Mouse (Mus musculus) heart, embryonic 10.5 days (tissue): ENCODE results near the gene Ptpn12. TPM values are rescaled to one million over a fixed set of nuclear protein-coding genes. Genes with fewer than 3 reads are reported as not detected.

Source experiments
- DNase-seq: peaks from one replicate; pipeline ENCODE4 v3.0.0-alpha.2; 2017; ENCODE audit warnings: low spot score
- H3K27ac ChIP-seq: fragments of 300-500 bp; sonication (generic); 2 replicates; pipeline ENCODE4 v1.5.1; 2016; ENCODE audit warnings: mild to moderate bottlenecking
- H3K27me3 ChIP-seq: fragments of 300-500 bp; sonication (generic); 2 replicates; pipeline ENCODE4 v1.6.1; 2016; ENCODE audit warnings: mild to moderate bottlenecking; ENCODE audit not compliant: poor library complexity, insufficient read depth, severe bottlenecking
- H3K36me3 ChIP-seq: fragments of 300-500 bp; sonication (generic); 2 replicates; pipeline ENCODE4 v1.6.1; 2016; ENCODE audit warnings: mild to moderate bottlenecking, moderate library complexity
- H3K4me1 ChIP-seq: fragments of 300-500 bp; sonication (generic); 2 replicates; pipeline ENCODE4 v1.6.1; 2016; ENCODE audit warnings: mild to moderate bottlenecking
- H3K4me3 ChIP-seq: fragments of 300-500 bp; sonication (generic); 2 replicates; pipeline ENCODE4 v1.5.1; 2016; ENCODE audit warnings: mild to moderate bottlenecking, moderate library complexity
- H3K9me3 ChIP-seq: fragments of 300-500 bp; sonication (generic); 2 replicates; pipeline ENCODE4 v1.6.1; 2016; ENCODE audit warnings: mild to moderate bottlenecking, moderate library complexity
- WGBS: fragments of 180-500 bp; shearing (Covaris S2); methylation state at CpG from one replicate; pipeline ENCODE4 v1.1.7; 2016; 5-methylcytosine and 5-hydroxymethylcytosine counted together
- polyA plus RNA-seq: library from polyadenylated mRNA; unstranded; fragments of >200 nt; fragmentation: Nextera tagmentation; extraction: Ambion mirVana; gene quantifications from 2 replicates; pipeline ENCODE4 v1.2.1, GENCODE M21; 2016

Ptpn12 gene
- polyA plus RNA-seq = 13.7 and 19.9 TPM in 2 replicates

DNA sequence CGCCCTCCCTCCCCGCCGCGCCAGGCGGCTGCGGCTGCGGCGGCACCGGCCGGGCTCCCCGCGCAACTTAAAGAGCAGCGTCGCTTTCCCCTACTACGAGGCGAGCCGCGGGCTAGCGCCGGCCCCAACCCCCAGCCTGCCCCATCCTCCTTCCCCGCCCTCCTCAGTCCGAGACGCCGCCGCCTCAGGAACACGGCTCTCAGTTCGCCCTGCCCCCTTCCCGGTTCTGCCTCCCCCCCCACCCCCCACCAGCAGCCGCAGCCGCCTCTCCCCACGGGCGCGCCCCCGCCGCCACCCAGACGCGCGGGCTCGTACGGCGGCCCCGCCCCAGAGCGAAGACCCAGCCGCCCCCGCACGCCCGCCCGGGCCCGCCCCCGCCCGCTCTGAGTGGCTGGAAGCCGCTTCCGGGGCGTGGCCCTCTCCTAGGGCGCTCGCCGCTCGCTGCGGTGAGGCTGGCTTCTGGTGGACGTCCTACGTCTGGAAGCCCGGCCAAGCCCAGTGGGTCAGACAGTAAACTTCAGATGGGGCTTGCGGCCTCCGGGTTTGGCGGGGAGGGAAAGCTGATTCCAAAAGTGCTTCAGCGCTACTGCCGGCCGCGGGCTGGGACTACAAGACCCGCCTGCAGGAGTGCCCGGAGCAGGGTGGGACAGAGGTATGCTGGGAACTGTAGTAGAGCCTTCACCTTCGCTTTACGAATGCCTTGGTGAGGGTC, at the start of gene Ptpn12:
TSS of gene Ptpn12 (minus strand) at position 92 of the 712 bp plus-strand sequence.
- Histone ChIP-seq H3K9me3 (no peaks in the 10 kb centered on the region), H3K4me1 (peaks cover 8% of the 10 kb centered on the region), H3K27ac (peak within 1 kb of the TSS; percentile 97), H3K27me3 (no peaks in the 10 kb centered on the region), H3K4me3 (peak within 1 kb of the TSS; percentile 82), H3K36me3 (no peaks in the 10 kb centered on the region)
- peak; percentile 98 for DNase-seq
- under 1% methylated on average over 65 of the region's 73 CpGs for WGBS

DNA sequence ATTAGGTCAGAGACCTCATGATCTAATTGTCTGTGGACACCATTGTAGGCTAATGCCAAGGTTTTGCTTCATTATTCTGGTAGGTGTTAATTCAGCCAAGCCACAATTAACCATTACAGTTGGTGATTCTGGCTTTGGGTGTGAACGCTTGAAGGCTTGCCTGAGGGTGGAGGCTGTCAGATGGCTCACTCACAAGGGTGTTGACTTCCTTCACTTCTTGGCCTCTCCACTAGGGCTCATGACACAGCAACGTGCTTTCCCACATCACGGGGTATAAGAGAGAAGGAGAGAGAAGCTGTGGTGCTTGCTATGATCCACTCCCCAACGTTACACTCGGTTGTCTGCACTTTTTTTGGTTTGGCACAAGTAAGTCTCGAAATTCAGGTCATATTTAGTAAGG, 35.5 kb upstream of the Ptpn12 start:
- H3K4me1 ChIP-seq = 0 out of 2 replicates have a peak, but pooled peaks cover 4% of the 10 kb centered on the region
- H3K27me3 ChIP-seq = no peaks in the 10 kb centered on the region
- DNase-seq = no peak
- no peaks in the 10 kb centered on the region for H3K9me3 ChIP-seq
- H3K36me3 ChIP-seq = no peaks in the 10 kb centered on the region
- H3K4me3 ChIP-seq = no peak overlapping the region
- H3K27ac ChIP-seq = no peak overlapping the region
- WGBS = 79% methylated on average over 6 of the region's 6 CpGs

DNA sequence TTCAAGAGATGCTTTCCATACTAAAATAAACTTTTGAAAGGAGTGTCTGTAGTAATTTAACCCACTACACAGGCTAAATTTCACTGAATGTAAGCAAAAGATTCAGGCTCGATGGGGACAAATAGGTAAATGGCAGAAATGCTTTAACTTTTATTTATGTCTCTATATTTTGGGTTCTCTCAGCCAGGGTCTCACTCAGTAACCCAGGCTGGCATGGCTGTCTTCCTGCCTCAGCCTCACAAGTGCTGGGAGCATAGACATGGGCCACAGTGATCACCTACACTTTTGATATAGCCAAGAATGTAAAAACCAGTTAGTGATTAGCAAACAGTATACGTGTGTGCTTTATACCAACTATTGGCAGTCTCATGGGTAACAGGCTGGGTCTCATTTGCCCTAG, 1.5 kb upstream of the Ptpn12 start:
- Histone ChIP-seq H3K9me3 (no peaks in the 10 kb centered on the region), H3K4me1 (peaks cover 5% of the 10 kb centered on the region), H3K36me3 (no peaks in the 10 kb centered on the region), H3K4me3 (peak overlapping the region; percentile 82; the same call in 1 of the 2 replicates), H3K27me3 (no peaks in the 10 kb centered on the region), H3K27ac (no peak overlapping the region)
- no peak for DNase-seq
- 78% methylated on average over 2 of the region's 2 CpGs for WGBS

DNA sequence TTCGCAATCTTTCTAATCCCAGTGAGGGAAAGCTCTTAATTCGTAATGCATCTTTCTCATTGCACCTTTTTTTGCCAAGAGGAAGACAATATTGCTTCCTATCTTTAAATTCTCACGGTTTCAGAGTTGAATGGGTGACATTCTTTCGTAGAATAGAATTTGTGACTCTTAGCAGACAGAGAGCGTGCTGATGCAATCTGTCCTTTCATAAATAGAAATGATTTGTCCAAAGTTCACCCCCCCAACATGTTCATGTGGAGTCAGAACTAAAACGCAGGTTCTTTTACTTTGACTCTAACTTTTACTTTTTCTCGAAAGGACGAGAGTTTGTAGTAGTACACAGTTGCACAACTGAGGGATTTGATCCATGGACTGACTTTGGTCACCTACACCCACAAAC, 884 bp upstream of the Ptpn12 start:
- no peak for DNase-seq
- Histone ChIP-seq H3K9me3 (no peaks in the 10 kb centered on the region), H3K36me3 (no peaks in the 10 kb centered on the region), H3K27ac (peak overlapping the region; percentile 97), H3K27me3 (no peaks in the 10 kb centered on the region), H3K4me1 (peaks cover 5% of the 10 kb centered on the region), H3K4me3 (peak overlapping the region; percentile 82)
- WGBS = 11% methylated on average over 8 of the region's 8 CpGs

DNA sequence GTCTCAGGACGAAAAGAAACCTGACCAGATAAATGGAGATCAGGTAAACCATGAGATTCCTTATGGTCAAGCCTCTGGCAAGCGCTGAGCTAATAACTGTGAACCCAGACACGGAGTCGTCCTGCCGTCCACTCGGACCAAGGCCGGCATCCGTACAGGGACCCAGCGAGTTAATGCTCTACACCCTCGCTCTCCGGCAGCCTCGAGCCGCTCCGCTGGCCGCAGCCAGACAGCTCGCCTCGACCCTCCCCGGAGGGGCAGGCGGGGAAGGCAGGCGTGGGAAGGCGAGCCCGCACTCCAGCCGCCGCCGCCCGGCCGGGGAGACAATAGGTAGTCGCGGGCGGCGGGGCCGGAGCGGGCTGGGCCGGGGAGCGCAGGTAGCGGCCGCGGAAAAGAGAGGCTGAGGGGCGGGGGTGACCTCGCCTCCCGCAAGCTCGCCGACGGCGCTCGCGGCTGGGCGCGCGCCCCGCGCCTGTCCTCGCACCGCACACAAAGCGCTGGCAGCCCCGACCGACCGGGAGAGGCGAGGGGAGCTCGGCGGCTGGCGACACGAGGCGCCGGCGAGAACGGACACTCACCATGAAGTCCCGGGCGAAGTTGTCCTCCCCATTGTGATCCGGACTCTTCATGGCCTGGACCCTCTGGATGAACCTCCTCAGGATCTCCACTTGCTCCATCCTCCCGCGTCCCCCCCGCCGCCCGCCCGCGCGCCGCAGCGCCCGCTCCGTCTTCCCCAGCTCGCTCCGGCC, 466 bp downstream of the Ptpn12 start:
- H3K9me3 ChIP-seq = no peaks in the 10 kb centered on the region
- WGBS = under 1% methylated on average over 78 of the region's 84 CpGs
- DNase-seq = peak; percentile 81
- peak overlapping the region; percentile 82 for H3K4me3 ChIP-seq
- peaks cover 8% of the 10 kb centered on the region for H3K4me1 ChIP-seq
- no peaks in the 10 kb centered on the region for H3K36me3 ChIP-seq
- peak overlapping the region; percentile 97 for H3K27ac ChIP-seq
- no peaks in the 10 kb centered on the region for H3K27me3 ChIP-seq

DNA sequence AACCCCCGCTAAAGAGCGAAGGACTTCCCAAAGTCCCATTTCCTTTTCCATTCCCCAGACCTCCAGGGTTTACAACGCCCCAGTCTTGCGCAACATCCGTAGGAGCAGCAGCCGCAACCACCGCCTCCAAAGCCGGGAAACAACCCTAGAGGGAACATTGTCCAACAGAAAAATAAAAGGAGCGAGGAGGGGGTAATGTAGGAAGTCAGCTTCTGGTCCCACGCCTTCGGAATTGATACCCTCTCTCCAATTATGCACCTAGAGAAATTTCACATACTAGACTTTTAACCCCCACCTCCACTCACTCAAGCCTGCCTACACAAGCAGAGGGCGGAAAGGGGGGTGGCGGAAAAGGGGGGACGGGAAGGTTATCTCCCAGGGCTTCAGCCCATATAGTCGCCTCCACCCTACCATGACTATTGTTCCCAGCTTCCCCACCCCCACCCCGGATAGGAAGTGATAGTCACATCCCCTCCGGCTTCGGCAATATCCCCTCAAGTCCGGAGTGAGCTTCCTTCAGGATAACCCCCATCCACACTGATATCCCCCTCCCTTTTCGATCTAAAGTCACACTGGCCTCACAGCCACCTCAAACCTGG, 1.1 kb downstream of the Ptpn12 start:
- no peaks in the 10 kb centered on the region for H3K27me3 ChIP-seq
- peak overlapping the region; percentile 97 for H3K27ac ChIP-seq
- under 1% methylated on average over 20 of the region's 20 CpGs for WGBS
- peaks cover 8% of the 10 kb centered on the region for H3K4me1 ChIP-seq
- H3K4me3 ChIP-seq = peak overlapping the region; percentile 82
- no peaks in the 10 kb centered on the region for H3K36me3 ChIP-seq
- peak; percentile 91 for DNase-seq
- H3K9me3 ChIP-seq = no peaks in the 10 kb centered on the region

DNA sequence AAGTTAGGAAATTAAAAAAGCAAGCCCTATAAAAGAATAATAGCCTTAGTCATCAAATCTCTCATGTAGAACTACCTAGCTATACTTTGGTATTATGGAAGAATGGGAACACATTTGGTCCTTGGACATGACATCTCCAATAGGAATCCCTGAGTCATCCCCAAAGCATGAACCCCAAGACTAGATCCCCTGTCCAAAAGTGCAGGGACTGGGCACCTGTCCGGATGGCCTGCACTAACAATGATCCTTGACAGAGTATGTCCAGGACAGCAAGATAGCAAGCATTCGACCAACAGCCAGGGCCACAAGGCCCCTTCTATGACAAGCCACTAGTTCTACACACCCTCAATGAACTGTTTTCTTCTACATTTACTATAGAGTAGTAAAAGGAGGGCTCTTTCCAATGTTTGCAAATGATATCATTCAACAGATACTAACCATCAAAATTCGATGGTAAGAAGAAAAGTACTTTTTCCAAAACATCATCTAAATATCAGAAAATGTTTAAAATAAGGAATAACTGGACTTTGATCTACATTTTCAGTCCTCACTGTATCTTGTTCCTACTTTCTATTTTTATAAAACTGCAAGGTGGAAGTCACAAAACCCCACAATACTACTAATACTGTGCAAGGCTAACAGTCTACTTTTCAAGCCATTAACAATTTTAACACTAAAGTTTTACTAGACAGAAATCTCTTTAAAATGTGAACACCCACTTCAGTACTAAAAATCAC, 2.0 kb downstream of the Ptpn12 start:
- H3K27ac ChIP-seq = peak overlapping the region; percentile 97; the same call in 1 of the 2 replicates
- H3K4me3 ChIP-seq = peak overlapping the region; percentile 82
- no peaks in the 10 kb centered on the region for H3K36me3 ChIP-seq
- DNase-seq = no peak
- no peaks in the 10 kb centered on the region for H3K27me3 ChIP-seq
- no peaks in the 10 kb centered on the region for H3K9me3 ChIP-seq
- H3K4me1 ChIP-seq = peaks cover 8% of the 10 kb centered on the region
- 44% methylated on average over 3 of the region's 3 CpGs for WGBS

DNA sequence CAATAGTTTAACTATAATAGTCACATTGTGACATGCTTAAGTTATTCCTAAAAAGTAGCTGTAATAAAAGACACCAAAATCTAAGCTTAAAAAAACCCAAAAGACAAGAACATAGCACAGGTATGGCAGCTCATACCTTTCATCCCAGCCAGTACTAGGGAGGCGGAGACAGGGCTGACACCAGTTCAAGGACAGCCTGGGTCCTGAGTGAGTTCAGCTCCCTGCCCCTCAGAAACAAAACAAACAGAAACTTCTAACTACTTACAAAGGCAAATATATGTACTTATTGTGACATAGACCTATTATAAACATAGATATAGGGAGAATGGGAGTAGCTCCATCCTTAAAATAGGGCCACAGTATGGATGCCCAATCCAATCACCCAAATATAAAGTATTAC, 3.2 kb downstream of the Ptpn12 start:
- H3K36me3 ChIP-seq = no peaks in the 10 kb centered on the region
- no peaks in the 10 kb centered on the region for H3K9me3 ChIP-seq
- no peak overlapping the region for H3K27ac ChIP-seq
- peaks cover 8% of the 10 kb centered on the region for H3K4me1 ChIP-seq
- no peaks in the 10 kb centered on the region for H3K27me3 ChIP-seq
- no peak overlapping the region for H3K4me3 ChIP-seq
- WGBS = 85% methylated on average over 1 of the region's 1 CpGs
- no peak for DNase-seq

DNA sequence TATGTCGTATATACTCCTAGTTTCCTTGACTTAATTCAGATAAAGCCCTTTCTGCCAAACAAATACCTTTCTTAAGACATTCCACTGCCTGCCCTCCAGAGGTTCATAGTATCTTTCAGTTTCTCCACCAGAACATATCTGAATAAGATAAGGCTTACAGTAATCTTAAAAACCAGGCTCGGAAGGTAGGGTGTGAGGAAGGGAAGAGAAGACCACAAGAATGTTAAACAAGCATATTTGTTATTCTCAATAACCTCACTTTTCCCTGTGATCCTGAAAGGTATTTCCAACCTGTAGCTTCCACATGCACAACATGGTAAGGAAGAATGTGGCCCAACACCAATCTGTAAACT, 5.0 kb downstream of the Ptpn12 start:
- Histone ChIP-seq H3K27me3 (no peaks in the 10 kb centered on the region), H3K36me3 (no peaks in the 10 kb centered on the region), H3K4me1 (peaks cover 8% of the 10 kb centered on the region), H3K4me3 (no peak overlapping the region), H3K9me3 (no peaks in the 10 kb centered on the region), H3K27ac (no peak overlapping the region)
- DNase-seq = no peak
- 21% methylated on average over 2 of the region's 2 CpGs for WGBS

DNA sequence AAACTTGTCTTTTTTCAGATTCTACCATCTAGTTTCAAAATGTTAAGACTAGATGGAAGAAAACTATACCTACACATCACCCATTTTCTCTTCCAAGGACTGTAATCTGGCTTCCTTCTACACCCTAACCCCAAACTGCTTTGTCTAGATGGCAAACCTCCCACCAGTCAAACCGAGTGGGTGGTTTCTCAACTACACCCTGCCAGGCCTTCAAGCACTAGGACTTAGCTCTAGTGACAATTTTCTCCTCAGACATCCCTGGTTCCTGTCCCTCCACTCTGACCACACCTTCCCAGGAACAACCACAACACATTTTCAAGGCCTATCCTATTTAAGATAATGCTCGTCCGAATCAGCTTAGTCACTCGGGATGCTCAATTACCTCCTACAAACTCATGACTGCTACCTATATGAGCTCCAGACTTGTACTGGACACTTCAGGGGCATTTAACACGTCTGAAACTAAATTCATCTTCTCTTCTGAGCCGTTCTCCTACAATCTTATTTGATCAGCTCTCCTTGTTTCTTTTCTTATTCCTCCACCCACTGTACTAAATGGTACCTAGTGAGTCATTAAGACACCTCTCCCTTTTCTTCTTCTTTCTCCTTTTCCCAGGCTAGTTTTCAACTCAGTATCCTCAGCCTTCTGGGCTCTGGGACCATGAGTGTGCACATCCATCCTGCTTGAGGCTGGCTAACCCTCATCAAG, 5.5 kb downstream of the Ptpn12 start:
- WGBS = 60% methylated on average over 6 of the region's 6 CpGs
- no peaks in the 10 kb centered on the region for H3K36me3 ChIP-seq
- no peaks in the 10 kb centered on the region for H3K9me3 ChIP-seq
- no peak for DNase-seq
- no peaks in the 10 kb centered on the region for H3K27me3 ChIP-seq
- H3K27ac ChIP-seq = no peak overlapping the region
- H3K4me1 ChIP-seq = peaks cover 8% of the 10 kb centered on the region
- no peak overlapping the region for H3K4me3 ChIP-seq

DNA sequence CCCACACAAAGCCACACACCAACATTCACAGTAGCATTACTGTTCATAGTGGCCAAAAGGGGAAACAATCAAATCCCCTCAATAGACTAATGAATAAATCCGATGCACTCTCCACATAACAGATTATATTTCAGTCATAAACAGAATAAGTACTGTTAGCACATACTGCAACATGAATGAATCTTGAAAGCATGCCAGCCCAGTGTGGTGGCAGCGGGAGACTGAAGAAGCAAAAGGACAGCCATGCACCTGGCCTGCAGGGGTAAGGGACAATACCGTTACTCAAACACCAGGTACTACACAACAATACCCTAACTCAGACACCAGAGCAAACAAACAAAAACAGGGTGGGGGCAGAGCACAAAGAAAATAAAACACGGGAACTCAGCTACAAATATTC, 6.7 kb downstream of the Ptpn12 start:
- DNase-seq = no peak
- Histone ChIP-seq H3K4me3 (no peak overlapping the region), H3K9me3 (no peaks in the 10 kb centered on the region), H3K27ac (no peak overlapping the region), H3K36me3 (no peaks in the 10 kb centered on the region), H3K27me3 (no peaks in the 10 kb centered on the region), H3K4me1 (peaks cover 8% of the 10 kb centered on the region)
- 92% methylated on average over 4 of the region's 4 CpGs for WGBS

DNA sequence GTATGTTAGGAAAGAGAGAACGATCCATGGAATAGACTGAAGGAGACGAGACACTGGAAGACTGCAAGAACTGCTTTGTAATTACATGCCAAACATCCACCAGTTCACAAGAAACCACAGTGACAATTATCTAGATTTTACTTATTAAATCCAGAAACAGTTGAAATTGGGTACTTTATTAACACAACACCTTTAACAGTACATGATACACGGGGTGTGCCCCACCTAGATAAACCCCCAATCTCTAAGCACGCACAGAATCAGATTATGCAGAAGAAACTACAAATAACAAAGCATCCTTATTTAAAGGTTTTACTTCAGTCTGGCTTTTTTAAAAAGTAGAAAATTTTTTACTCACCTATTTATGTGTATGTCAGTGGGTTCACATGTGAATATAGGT, 8.6 kb downstream of the Ptpn12 start:
- no peaks in the 10 kb centered on the region for H3K36me3 ChIP-seq
- no peaks in the 10 kb centered on the region for H3K27me3 ChIP-seq
- H3K4me1 ChIP-seq = 0 out of 2 replicates have a peak, but pooled peaks cover 3% of the 10 kb centered on the region
- 83% methylated on average over 4 of the region's 4 CpGs for WGBS
- H3K27ac ChIP-seq = no peak overlapping the region
- DNase-seq = no peak
- H3K4me3 ChIP-seq = no peak overlapping the region
- H3K9me3 ChIP-seq = no peaks in the 10 kb centered on the region
